Mouse (Mus musculus): ENCODE data around the gene Tnrc6c.

Tnrc6c gene

GRCm38 (mm10) chr11:117727031-117727430 lies 72.9 kb downstream of the Tnrc6c start:
- DNase-seq (ENCODE audit: extremely low read depth, low read depth, low spot score) = no peak

- no peak for DNase-seq (ENCODE audit: extremely low read depth, low read depth, low spot score)
Measured at GRCm38 (mm10) chr11:117728245-117728644, 74.2 kb downstream of the Tnrc6c start.

GRCm38 (mm10) chr11:117728841-117729240 lies 74.8 kb downstream of the Tnrc6c start:
- no peak for DNase-seq (ENCODE audit: extremely low read depth, low read depth, low spot score)

GRCm38 (mm10) chr11:117729341-117729740 lies 75.3 kb downstream of the Tnrc6c start:
- DNase-seq (ENCODE audit: extremely low read depth, low read depth, low spot score) = no peak

- no peak for DNase-seq (ENCODE audit: extremely low read depth, low read depth, low spot score)
Measured at GRCm38 (mm10) chr11:117729798-117730489, 75.9 kb downstream of the Tnrc6c start.

GRCm38 (mm10) chr11:117730490-117730838 lies 76.4 kb downstream of the Tnrc6c start:
- DNase-seq (ENCODE audit: extremely low read depth, low read depth, low spot score) = no peak

GRCm38 (mm10) chr11:117731470-117731869 lies 77.4 kb downstream of the Tnrc6c start:
- DNase-seq (ENCODE audit: extremely low read depth, low read depth, low spot score) = no peak

GRCm38 (mm10) chr11:117736037-117736689 lies 82.1 kb downstream of the Tnrc6c start:
- peak; percentile 69 for DNase-seq (ENCODE audit: extremely low read depth, low read depth, low spot score)

GRCm38 (mm10) chr11:117738123-117738522 lies 84.0 kb downstream of the Tnrc6c start:
- DNase-seq (ENCODE audit: extremely low read depth, low read depth, low spot score) = no peak

- no peak for DNase-seq (ENCODE audit: extremely low read depth, low read depth, low spot score)
Measured at GRCm38 (mm10) chr11:117741128-117741527, 87.0 kb downstream of the Tnrc6c start.

GRCm38 (mm10) chr11:117742243-117742642 lies 88.2 kb downstream of the Tnrc6c start:
- DNase-seq (ENCODE audit: extremely low read depth, low read depth, low spot score) = no peak

- DNase-seq (ENCODE audit: extremely low read depth, low read depth, low spot score) = no peak
Measured at GRCm38 (mm10) chr11:117742715-117743114, 88.6 kb downstream of the Tnrc6c start.

GRCm38 (mm10) chr11:117743454-117744030 lies 89.5 kb downstream of the Tnrc6c start:
- DNase-seq (ENCODE audit: extremely low read depth, low read depth, low spot score) = no peak

GRCm38 (mm10) chr11:117748628-117749027 lies 94.5 kb downstream of the Tnrc6c start:
- DNase-seq (ENCODE audit: extremely low read depth, low read depth, low spot score) = no peak

GRCm38 (mm10) chr11:117749414-117749813 lies 95.3 kb downstream of the Tnrc6c start:
- no peak for DNase-seq (ENCODE audit: extremely low read depth, low read depth, low spot score)

GRCm38 (mm10) chr11:117751544-117751943 lies 97.5 kb downstream of the Tnrc6c start:
- no peak for DNase-seq (ENCODE audit: extremely low read depth, low read depth, low spot score)

- no peak for DNase-seq (ENCODE audit: extremely low read depth, low read depth, low spot score)
Measured at GRCm38 (mm10) chr11:117755891-117756290, 101.8 kb downstream of the Tnrc6c start.

GRCm38 (mm10) chr11:117759267-117759666 lies 105.2 kb downstream of the Tnrc6c start:
- DNase-seq (ENCODE audit: extremely low read depth, low read depth, low spot score) = no peak

- no peak for DNase-seq (ENCODE audit: extremely low read depth, low read depth, low spot score)
Measured at GRCm38 (mm10) chr11:117760374-117761119, 106.5 kb downstream of the Tnrc6c start.

- no peak for DNase-seq (ENCODE audit: extremely low read depth, low read depth, low spot score)
Measured at GRCm38 (mm10) chr11:117761801-117762200, 107.7 kb downstream of the Tnrc6c start.

GRCm38 (mm10) chr11:117762246-117762645 lies 108.2 kb downstream of the Tnrc6c start:
- no peak for DNase-seq (ENCODE audit: extremely low read depth, low read depth, low spot score)

- no peak for DNase-seq (ENCODE audit: extremely low read depth, low read depth, low spot score)
Measured at GRCm38 (mm10) chr11:117764319-117764718, 110.2 kb downstream of the Tnrc6c start.

All from fat pad, adult 2 months (tissue).